Mouse (Mus musculus): ENCODE measurements at regions not wholly inside any gene's neighbourhood (a gene's known extent, or its start where the extent isn't known, plus 50 kb on each side); places are given as distances from the start of the nearest gene placed in this dataset.
A peak's percentile ranks its signal among the peaks of the same experiment; 100 is the strongest.

DNA sequence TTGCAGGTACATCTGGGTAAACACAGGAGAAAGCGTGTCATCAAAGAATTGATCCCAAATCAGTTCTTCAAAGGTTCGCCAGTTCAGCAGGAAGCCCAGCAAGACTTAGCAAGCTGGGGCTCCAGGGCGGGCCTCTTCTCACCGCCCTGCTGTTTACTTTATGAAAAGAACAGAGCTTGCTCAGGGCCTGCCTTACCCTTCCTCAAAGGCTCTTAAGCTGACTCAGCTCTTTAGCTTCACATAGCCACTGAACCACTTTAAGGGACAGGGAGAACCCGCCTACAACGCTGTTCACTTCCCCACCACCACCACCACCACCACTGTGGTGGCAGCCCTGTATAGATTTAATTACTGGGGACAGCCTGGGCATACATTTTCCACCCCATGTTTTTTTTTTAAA lies 148.5 kb downstream of the Clic5 start:
- ATAC-seq (ENCODE audit: insufficient read depth, low read depth) (no peak), DNase-seq (ENCODE audit: low spot score) (no peak)
- Histone ChIP-seq H3K27me3 (ENCODE audit: control insufficient read depth, insufficient read depth, low read length) (no peaks in the 10 kb centered on the region), H3K9me3 (replicated peaks; ENCODE audit: control insufficient read depth, low read length) (no peaks in the 10 kb centered on the region), H3K4me2 (ENCODE audit: low read depth, low read length) (no peak overlapping the region), H3K4me1 (ENCODE audit: control insufficient read depth, insufficient read depth) (no peaks in the 10 kb centered on the region), H3K4me3 (ENCODE audit: low read depth, low read length) (no peak overlapping the region), H3K36me3 (replicated peaks; ENCODE audit: control insufficient read depth, insufficient read depth, low read length) (no peaks in the 10 kb centered on the region), H3K9ac (replicated peaks; ENCODE audit: low read depth, low read length) (no peak overlapping the region), H3K27ac (ENCODE audit: low read depth) (no peak overlapping the region)
- WGBS: 68% methylated on average over 6 of the region's 6 CpGs
- no peak for TF ChIP-seq CTCF (IDR thresholded peaks at IDR 0.05; ENCODE audit: low read depth)

DNA sequence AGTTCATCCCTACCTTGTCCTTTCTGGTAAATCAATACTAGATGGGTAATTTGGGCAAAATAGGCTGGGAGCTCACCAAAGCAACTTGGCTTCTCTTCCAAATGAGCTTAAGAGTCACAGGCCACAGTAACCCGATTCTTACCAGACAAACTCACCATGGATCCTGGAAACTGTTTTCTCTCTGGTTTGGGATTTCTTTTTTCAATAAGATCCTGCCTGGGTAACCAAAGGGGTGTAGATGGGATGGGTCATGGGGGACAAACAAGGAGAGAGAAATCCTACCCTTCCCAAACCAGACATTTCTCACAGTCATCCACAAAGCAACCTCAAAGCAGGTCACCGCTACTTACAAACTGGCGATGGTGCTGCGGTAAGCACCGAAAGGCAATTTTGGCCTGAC lies 148.9 kb downstream of the Clic5 start:
- no peaks in the 10 kb centered on the region for H3K9me3 ChIP-seq (replicated peaks; ENCODE audit: control insufficient read depth, low read length)
- no peak overlapping the region for H3K9ac ChIP-seq (replicated peaks; ENCODE audit: low read depth, low read length)
- ATAC-seq (ENCODE audit: insufficient read depth, low read depth) (no peak), DNase-seq (ENCODE audit: low spot score) (no peak)
- no peaks in the 10 kb centered on the region for H3K36me3 ChIP-seq (replicated peaks; ENCODE audit: control insufficient read depth, insufficient read depth, low read length)
- 92% methylated on average over 5 of the region's 5 CpGs for WGBS
- H3K4me2 ChIP-seq (ENCODE audit: low read depth, low read length): no peak overlapping the region
- no peak overlapping the region for H3K4me3 ChIP-seq (ENCODE audit: low read depth, low read length)
- TF ChIP-seq EP300 (IDR thresholded peaks at IDR 0.05; ENCODE audit: low read depth): no peak
- no peak for TF ChIP-seq CTCF (IDR thresholded peaks at IDR 0.05; ENCODE audit: low read depth)
- no peak overlapping the region for H3K27ac ChIP-seq (ENCODE audit: low read depth)
- no peaks in the 10 kb centered on the region for H3K27me3 ChIP-seq (ENCODE audit: control insufficient read depth, insufficient read depth, low read length)
- no peaks in the 10 kb centered on the region for H3K4me1 ChIP-seq (ENCODE audit: control insufficient read depth, insufficient read depth)

DNA sequence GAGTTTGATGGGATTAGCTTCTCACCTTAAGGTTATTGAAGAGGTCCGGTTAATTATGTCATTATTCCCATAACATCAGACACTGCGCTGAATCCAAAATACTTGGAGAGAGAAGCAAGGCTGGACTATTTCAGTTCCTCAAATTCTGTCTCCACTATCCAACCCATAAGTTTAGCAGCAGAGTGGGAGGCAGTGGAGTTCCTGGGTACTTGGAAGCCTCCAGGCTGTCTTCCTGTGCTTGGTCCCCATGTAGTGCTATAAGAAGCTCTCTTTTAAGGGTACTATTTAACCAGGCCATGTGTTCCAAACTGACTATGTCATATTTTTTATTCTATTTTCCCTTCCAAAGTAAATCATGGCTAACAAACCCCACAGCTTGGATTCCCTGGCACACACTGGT lies 156.2 kb downstream of the Clic5 start:
- no peak for ATAC-seq (ENCODE audit: insufficient read depth, low read depth)
- WGBS: 87% methylated on average over 2 of the region's 2 CpGs

DNA sequence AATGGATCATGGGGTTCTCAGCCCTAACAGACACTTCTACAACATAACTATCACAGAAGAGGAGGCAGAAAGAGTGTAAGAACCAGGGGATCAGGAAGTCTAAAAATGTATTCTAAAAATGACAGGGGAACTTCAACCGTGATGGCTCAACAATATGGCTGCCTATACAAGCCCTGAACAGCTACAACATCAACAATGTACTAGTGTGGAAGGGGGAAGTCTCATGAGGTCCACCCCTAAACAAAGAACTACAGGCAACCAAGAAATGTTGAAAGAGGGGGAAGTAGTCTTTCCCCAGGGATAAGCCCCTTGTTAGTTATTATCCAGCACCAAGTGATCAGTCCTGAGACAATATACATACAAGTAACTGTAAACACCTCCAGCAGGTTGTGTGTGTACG lies 157.0 kb downstream of the Clic5 start:
- no peak for TF ChIP-seq EP300 (IDR thresholded peaks at IDR 0.05; ENCODE audit: low read depth)
- no peak for TF ChIP-seq CTCF (IDR thresholded peaks at IDR 0.05; ENCODE audit: low read depth)
- Histone ChIP-seq H3K9ac (replicated peaks; ENCODE audit: low read depth, low read length) (no peak overlapping the region), H3K27me3 (ENCODE audit: control insufficient read depth, insufficient read depth, low read length) (no peaks in the 10 kb centered on the region), H3K36me3 (replicated peaks; ENCODE audit: control insufficient read depth, insufficient read depth, low read length) (no peaks in the 10 kb centered on the region), H3K9me3 (replicated peaks; ENCODE audit: control insufficient read depth, low read length) (no peaks in the 10 kb centered on the region), H3K4me2 (ENCODE audit: low read depth, low read length) (no peak overlapping the region), H3K4me3 (ENCODE audit: low read depth, low read length) (no peak overlapping the region), H3K27ac (ENCODE audit: low read depth) (no peak overlapping the region), H3K4me1 (ENCODE audit: control insufficient read depth, insufficient read depth) (no peaks in the 10 kb centered on the region)
- 81% methylated on average over 2 of the region's 2 CpGs for WGBS
- DNase-seq (ENCODE audit: low spot score) (no peak), ATAC-seq (ENCODE audit: insufficient read depth, low read depth) (no peak)

More for the DNA sequence above, 156.2 kb downstream of the Clic5 start:
- Histone ChIP-seq H3K4me3 (ENCODE audit: low read depth, low read length) (no peak overlapping the region), H3K36me3 (replicated peaks; ENCODE audit: control insufficient read depth, insufficient read depth, low read length) (no peaks in the 10 kb centered on the region), H3K9me3 (replicated peaks; ENCODE audit: control insufficient read depth, low read length) (no peaks in the 10 kb centered on the region), H3K27me3 (ENCODE audit: control insufficient read depth, insufficient read depth, low read length) (no peaks in the 10 kb centered on the region), H3K27ac (ENCODE audit: low read depth) (no peak overlapping the region), H3K4me2 (ENCODE audit: low read depth, low read length) (no peak overlapping the region), H3K4me1 (ENCODE audit: control insufficient read depth, insufficient read depth) (no peaks in the 10 kb centered on the region), H3K9ac (replicated peaks; ENCODE audit: low read depth, low read length) (no peak overlapping the region)
- DNase-seq (ENCODE audit: low spot score): no peak
- no peak for TF ChIP-seq EP300 (IDR thresholded peaks at IDR 0.05; ENCODE audit: low read depth)
- TF ChIP-seq CTCF (IDR thresholded peaks at IDR 0.05; ENCODE audit: low read depth): no peak

DNA sequence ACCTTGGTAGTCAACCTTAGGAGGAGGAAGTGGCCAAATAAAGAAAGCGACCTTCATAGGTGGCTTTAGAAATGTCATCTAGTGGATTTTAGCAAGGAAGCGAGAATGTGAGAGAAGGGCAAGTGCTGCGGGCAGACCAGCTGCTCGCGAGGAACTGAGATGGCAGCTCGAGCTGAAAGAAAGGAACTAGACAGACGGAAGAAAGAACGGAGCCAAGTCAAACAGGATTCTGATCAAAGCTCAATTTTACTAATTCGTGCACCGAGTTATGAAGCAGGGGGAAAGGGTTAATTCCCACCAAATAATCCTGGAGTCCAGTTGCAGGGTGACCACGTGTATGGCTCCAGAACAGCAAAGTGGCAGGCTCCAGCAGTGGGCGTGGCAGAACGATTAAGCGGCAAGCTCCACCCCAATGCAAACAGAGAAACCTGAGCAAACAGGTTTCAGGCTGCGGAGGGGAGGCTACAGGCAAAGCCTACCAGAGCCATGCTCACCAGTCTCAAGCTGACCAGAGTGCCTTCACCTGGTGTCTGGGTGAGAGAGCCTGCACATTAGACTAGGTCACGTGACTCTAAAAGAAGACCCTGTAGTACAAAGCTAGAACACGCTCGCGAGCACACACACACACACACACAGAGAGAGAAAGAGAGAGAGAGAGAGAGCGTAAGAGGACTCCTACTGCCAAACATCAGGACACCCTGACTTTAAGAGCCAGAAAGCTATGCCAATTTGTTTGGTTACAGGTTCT lies 162.0 kb downstream of the Clic5 start:
- no peaks in the 10 kb centered on the region for H3K36me3 ChIP-seq (replicated peaks; ENCODE audit: control insufficient read depth, insufficient read depth, low read length)
- TF ChIP-seq EP300 (IDR thresholded peaks at IDR 0.05; ENCODE audit: low read depth): no peak
- no peak for TF ChIP-seq CTCF (IDR thresholded peaks at IDR 0.05; ENCODE audit: low read depth)
- H3K4me3 ChIP-seq (ENCODE audit: low read depth, low read length): no peak overlapping the region
- peak overlapping the region; percentile 38; the same call in 1 of the 2 replicates for H3K4me2 ChIP-seq (ENCODE audit: low read depth, low read length)
- peak; percentile 60; the same call in 1 of the 2 replicates for ATAC-seq (ENCODE audit: insufficient read depth, low read depth)
- no peak overlapping the region for H3K27ac ChIP-seq (ENCODE audit: low read depth)
- no peaks in the 10 kb centered on the region for H3K27me3 ChIP-seq (ENCODE audit: control insufficient read depth, insufficient read depth, low read length)
- 52% methylated on average over 20 of the region's 20 CpGs for WGBS
- no peaks in the 10 kb centered on the region for H3K9me3 ChIP-seq (replicated peaks; ENCODE audit: control insufficient read depth, low read length)
- no peaks in the 10 kb centered on the region for H3K4me1 ChIP-seq (ENCODE audit: control insufficient read depth, insufficient read depth)
- no peak for DNase-seq (ENCODE audit: low spot score)
- no peak overlapping the region for H3K9ac ChIP-seq (replicated peaks; ENCODE audit: low read depth, low read length)

DNA sequence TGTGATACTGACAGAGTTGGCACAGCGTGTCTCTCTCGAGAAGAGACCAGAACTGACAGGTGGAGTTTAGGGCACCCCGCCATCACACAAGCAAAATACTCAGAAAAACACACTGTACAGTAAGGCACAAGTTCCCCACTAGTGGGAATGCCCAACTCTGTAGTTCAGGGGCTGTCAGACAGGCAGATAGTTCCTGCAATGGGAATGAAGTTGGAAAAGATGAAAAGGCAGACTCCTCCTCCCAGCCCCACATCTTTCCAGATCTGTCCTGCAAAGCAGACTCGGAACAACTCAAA lies 162.5 kb downstream of the Clic5 start:
- Histone ChIP-seq H3K27me3 (ENCODE audit: control insufficient read depth, insufficient read depth, low read length) (no peaks in the 10 kb centered on the region), H3K4me2 (ENCODE audit: low read depth, low read length) (peak overlapping the region; percentile 38; the same call in 1 of the 2 replicates), H3K9ac (replicated peaks; ENCODE audit: low read depth, low read length) (no peak overlapping the region), H3K36me3 (replicated peaks; ENCODE audit: control insufficient read depth, insufficient read depth, low read length) (no peaks in the 10 kb centered on the region), H3K27ac (ENCODE audit: low read depth) (no peak overlapping the region), H3K9me3 (replicated peaks; ENCODE audit: control insufficient read depth, low read length) (no peaks in the 10 kb centered on the region), H3K4me1 (ENCODE audit: control insufficient read depth, insufficient read depth) (no peaks in the 10 kb centered on the region), H3K4me3 (ENCODE audit: low read depth, low read length) (no peak overlapping the region)
- ATAC-seq (ENCODE audit: insufficient read depth, low read depth): no peak
- 76% methylated on average over 4 of the region's 4 CpGs for WGBS
- DNase-seq (ENCODE audit: low spot score): no peak
- TF ChIP-seq CTCF (IDR thresholded peaks at IDR 0.05; ENCODE audit: low read depth) (no peak), EP300 (IDR thresholded peaks at IDR 0.05; ENCODE audit: low read depth) (no peak)
